ENCODE assay signal across 14 mouse cellular contexts in the genomic region with DNA sequence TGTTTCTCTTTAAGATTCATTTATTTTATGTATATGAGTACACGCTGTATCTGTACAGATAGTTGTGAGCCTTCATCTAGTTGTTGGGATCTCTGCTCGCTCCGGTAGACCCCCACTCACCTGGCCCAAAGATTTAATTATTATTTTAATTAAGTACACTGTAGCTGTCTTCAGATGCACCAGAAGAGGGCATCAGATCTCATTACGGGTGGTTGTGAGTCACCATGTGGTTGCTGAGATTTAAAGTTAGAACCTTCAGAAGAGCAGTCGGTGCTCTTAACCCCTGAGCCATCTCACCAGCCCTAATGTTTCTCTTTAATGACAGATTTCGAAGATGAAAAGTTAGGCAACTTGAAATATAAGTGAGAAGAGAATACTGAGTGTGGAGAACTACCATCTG. TPM values are rescaled to one million over a fixed set of nuclear protein-coding genes. Genes with fewer than 3 reads are reported as not detected.
A peak's percentile ranks its signal among the peaks of the same experiment; 100 is the strongest.
DNase-seq lines count a peak whose midpoint lies in the region; ATAC-seq and TF ChIP-seq lines count a peak whose summit lies in the region.
"Had no signal": no experiment of that assay in that cellular context is flagged by ENCODE, and none has a peak within 500 bp of the region (broad histone marks: within the 10 kb centered on the region; RNA-seq: fewer than 3 reads in every experiment).

No protein-coding gene starts in this region.

- no peak overlapping the region for H3K9ac ChIP-seq in intestine, postnatal 0 days (ENCODE audit: low read depth, low read length)
- H3K9ac ChIP-seq in intestine, embryonic 15.5 days = no peak overlapping the region
- H3K9ac ChIP-seq: forebrain, embryonic 13.5 days; heart, embryonic 15.5 days; limb, embryonic 15.5 days; neural tube, embryonic 13.5 days had no signal

- H3K4me2 ChIP-seq in intestine, postnatal 0 days (replicated peaks; ENCODE audit: low read depth) = no peak overlapping the region
- no peak overlapping the region for H3K4me2 ChIP-seq in intestine, embryonic 15.5 days (replicated peaks)
- H3K4me2 ChIP-seq: forebrain, embryonic 13.5 days; heart, embryonic 15.5 days; limb, embryonic 15.5 days; neural tube, embryonic 13.5 days had no signal

- 92% methylated on average over 6 of the region's 6 CpGs for WGBS in intestine, postnatal 0 days
- WGBS in intestine, embryonic 15.5 days = 88% methylated on average over 6 of the region's 6 CpGs

- H3K27ac ChIP-seq in intestine, postnatal 0 days (ENCODE audit: low read depth, low read length) = no peak overlapping the region
- no peak overlapping the region for H3K27ac ChIP-seq in intestine, embryonic 15.5 days
- H3K27ac ChIP-seq: forebrain, embryonic 13.5 days; heart, embryonic 15.5 days; limb, embryonic 15.5 days; neural tube, embryonic 13.5 days had no signal

- H3K4me1 ChIP-seq in intestine, postnatal 0 days (replicated peaks; ENCODE audit: control insufficient read depth, insufficient read depth, low read length) = no peaks in the 10 kb centered on the region
- no peaks in the 10 kb centered on the region for H3K4me1 ChIP-seq in intestine, embryonic 15.5 days (replicated peaks)
- H3K4me1 ChIP-seq: forebrain, embryonic 13.5 days; heart, embryonic 15.5 days; limb, embryonic 15.5 days; neural tube, embryonic 13.5 days had no signal

- peak; percentile 22; the same call in 1 of the 2 replicates for TF ChIP-seq CTCF in intestine, postnatal 0 days (IDR thresholded peaks at IDR 0.05; ENCODE audit: low read depth)

- H3K9me3 ChIP-seq in intestine, postnatal 0 days (ENCODE audit: control insufficient read depth) = no peaks in the 10 kb centered on the region
- H3K9me3 ChIP-seq in intestine, embryonic 15.5 days = no peaks in the 10 kb centered on the region
- H3K9me3 ChIP-seq: forebrain, embryonic 13.5 days; heart, embryonic 15.5 days; limb, embryonic 15.5 days; neural tube, embryonic 13.5 days had no signal

- peaks cover 19% of the 10 kb centered on the region for H3K36me3 ChIP-seq in intestine, postnatal 0 days (ENCODE audit: control insufficient read depth, insufficient read depth)
- peaks cover 13% of the 10 kb centered on the region for H3K36me3 ChIP-seq in intestine, embryonic 15.5 days

- no peak for ATAC-seq in intestine, postnatal 0 days
- ATAC-seq in intestine, embryonic 15.5 days = no peak
- peak; percentile 40 for ATAC-seq in activated CD4-positive, CD25-positive, alpha-beta regulatory T cell, adult 4 months
- ATAC-seq in cerebellum, adult (ENCODE audit: insufficient number of reproducible peaks, low FRiP score, low TSS enrichment) = no peak
- ATAC-seq: forebrain, embryonic 13.5 days; intestine, embryonic 16.5 days had no signal

- H3K4me3 ChIP-seq in intestine, postnatal 0 days (ENCODE audit: low read depth, low read length) = no peak overlapping the region
- H3K4me3 ChIP-seq in intestine, embryonic 15.5 days (replicated peaks) = no peak overlapping the region
- H3K4me3 ChIP-seq: forebrain, embryonic 13.5 days; heart, embryonic 15.5 days; limb, embryonic 15.5 days; neural tube, embryonic 13.5 days had no signal

- DNase-seq in 3134 (ENCODE audit: extremely low read depth, insufficient read length, low spot score) (peak; percentile 25), A20 (ENCODE audit: low read depth, low spot score) (peak; percentile 16)
- DNase-seq in cerebellum, postnatal 4 days (ENCODE audit: low spot score in 2 of 2) = no peak
- DNase-seq: cerebellum, postnatal 25 days; kidney, postnatal 36 days had no signal

- H3K27me3 ChIP-seq in intestine, postnatal 0 days (replicated peaks; ENCODE audit: control insufficient read depth, insufficient read depth, low read length) = no peaks in the 10 kb centered on the region
- no peaks in the 10 kb centered on the region for H3K27me3 ChIP-seq in intestine, embryonic 15.5 days (replicated peaks)
- H3K27me3 ChIP-seq: forebrain, embryonic 13.5 days; heart, embryonic 15.5 days; limb, embryonic 15.5 days; neural tube, embryonic 13.5 days had no signal

RNA-seq across cellular contexts. Expression of gene Raph1, which starts 36.8 kb away (rescaled TPM):
- polyA plus RNA-seq in intestine, postnatal 0 days (2015; fragmentation: Nextera tagmentation; extraction: Ambion mirVana) = 17.0 and 17.9 TPM in 2 replicates
- polyA plus RNA-seq in intestine, embryonic 15.5 days (2015; fragmentation: Nextera tagmentation; extraction: Ambion mirVana) = 26.5 and 28.6 TPM in 2 replicates
- polyA plus RNA-seq in activated CD4-positive, CD25-positive, alpha-beta regulatory T cell, adult 4 months (2017; shearing (Covaris generic)) = 1 to 10 TPM; 4.1 to 6.8 TPM

Comparison
In these comparisons a context has a peak if more than half of its experiments do, and no peak if none do; other contexts are left out.
1. DNase-seq: peak in 3134 (single experiment) and A20 (single experiment); none in cerebellum, postnatal 4 days (0 of 2).